Mouse (Mus musculus) lung, embryonic 15.5 days (tissue): ENCODE results near the gene Cbx3. TPM values are rescaled to one million over a fixed set of nuclear protein-coding genes. Genes with fewer than 3 reads are reported as not detected.
"Not testable (repeated sequence)": the region's sequence is repeated elsewhere in the genome, so short reads cannot be mapped to it uniquely, and the experiment has no call there.

Experiments
- ATAC-seq: fragments of 200-750 bp; cut with Nextera tagmentation; 2 replicates; pipeline ENCODE4 v1.8.0; 2017; ENCODE audit warnings: moderate number of reproducible peaks, borderline replicate concordance; ENCODE audit not compliant: low FRiP score, low TSS enrichment; ENCODE audit errors: extremely low read depth
- H3K27ac ChIP-seq: fragments of 300-500 bp; sonication (generic); 2 replicates; pipeline ENCODE4 v1.5.1; 2015; ENCODE audit warnings: moderate library complexity, mild to moderate bottlenecking, inconsistent platforms
- H3K27me3 ChIP-seq: fragments of 300-500 bp; sonication (generic); 2 replicates; pipeline ENCODE4 v1.6.1; 2015; ENCODE audit warnings: inconsistent platforms
- H3K36me3 ChIP-seq: fragments of 300-500 bp; sonication (generic); 2 replicates; pipeline ENCODE4 v1.6.1; 2015; ENCODE audit warnings: inconsistent platforms
- H3K4me1 ChIP-seq: fragments of 300-500 bp; sonication (generic); 2 replicates; pipeline ENCODE4 v1.6.1; 2015; ENCODE audit warnings: inconsistent platforms
- H3K4me2 ChIP-seq: fragments of 300-500 bp; sonication (generic); 2 replicates; pipeline ENCODE4 v1.6.1; 2015; ENCODE audit warnings: inconsistent platforms, mild to moderate bottlenecking, moderate library complexity
- H3K4me3 ChIP-seq: fragments of 300-500 bp; sonication (generic); 2 replicates; pipeline ENCODE4 v1.5.1; 2015; ENCODE audit warnings: mild to moderate bottlenecking, inconsistent platforms
- H3K9ac ChIP-seq: fragments of 300-500 bp; sonication (generic); 2 replicates; pipeline ENCODE4 v1.6.1; 2015; ENCODE audit warnings: inconsistent platforms
- H3K9me3 ChIP-seq: fragments of 300-500 bp; sonication (generic); 2 replicates; pipeline ENCODE4 v1.6.1; 2016; ENCODE audit warnings: inconsistent platforms
- WGBS: fragments of 180-500 bp; shearing (Covaris S2); methylation state at CpG from one replicate; pipeline ENCODE4 v1.1.7; 2015; 5-methylcytosine and 5-hydroxymethylcytosine counted together
- polyA plus RNA-seq: library from polyadenylated mRNA; unstranded; fragments of >200 nt; fragmentation: Nextera tagmentation; extraction: Ambion mirVana; gene quantifications from 2 replicates; pipeline ENCODE4 v1.2.1, GENCODE M21; 2015

Cbx3 gene
- polyA plus RNA-seq, 1 experiment from 2014 or later: 501 TPM

DNA sequence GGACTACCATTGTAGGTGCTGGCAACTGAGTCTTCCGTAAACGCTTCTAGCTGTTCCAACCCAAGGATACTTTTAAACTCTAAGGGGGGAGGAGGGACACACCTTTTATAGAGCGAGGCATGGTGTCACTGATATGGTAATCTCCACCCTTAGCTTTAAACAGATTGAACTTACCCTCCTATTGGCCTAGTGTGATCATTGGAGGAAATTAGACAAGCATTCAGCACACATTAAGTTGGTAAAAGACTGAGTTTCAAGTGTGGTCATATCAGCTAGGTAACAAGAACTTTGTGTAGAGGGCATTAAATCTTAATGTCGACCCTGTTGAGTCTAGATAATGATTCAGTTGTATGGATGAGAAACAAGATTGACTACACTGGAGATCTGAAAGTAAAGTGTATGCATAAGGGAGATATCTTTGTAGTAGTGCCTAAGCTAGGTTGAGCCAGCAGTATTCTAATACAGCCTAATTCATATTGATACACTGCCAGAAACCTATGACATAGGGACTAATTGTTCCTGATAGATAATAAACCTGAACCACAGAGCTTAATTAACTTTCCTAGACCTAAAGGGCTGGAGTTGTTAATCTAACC, 9.1 kb downstream of the Cbx3 start:
- Histone ChIP-seq H3K27ac (no peak overlapping the region), H3K4me1 (no peaks in the 10 kb centered on the region), H3K9me3 (no peaks in the 10 kb centered on the region), H3K36me3 (peaks cover 72% of the 10 kb centered on the region), H3K4me3 (no peak overlapping the region), H3K4me2 (no peak overlapping the region), H3K27me3 (no peaks in the 10 kb centered on the region), H3K9ac (no peak overlapping the region)
- ATAC-seq: no peak
- WGBS: 90% methylated on average over 4 of the region's 4 CpGs

DNA sequence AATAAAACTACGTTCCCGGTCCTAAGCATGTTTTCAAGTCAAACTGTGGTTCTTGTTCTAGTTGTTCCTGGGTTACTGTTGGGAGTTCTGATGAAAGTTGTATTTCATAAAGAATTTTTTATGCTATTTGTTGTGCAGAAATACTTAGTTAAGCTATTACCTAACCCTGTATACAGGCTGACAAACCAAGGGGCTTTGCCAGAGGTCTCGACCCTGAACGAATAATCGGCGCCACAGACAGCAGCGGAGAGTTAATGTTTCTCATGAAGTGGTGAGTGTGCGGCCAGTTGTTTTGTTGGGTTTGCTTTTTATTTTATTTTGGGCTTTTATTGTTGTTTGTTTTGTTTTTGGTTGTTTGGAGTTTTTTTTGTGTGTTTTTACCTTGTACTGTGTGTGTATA, 11.4 kb downstream of the Cbx3 start:
- Histone ChIP-seq H3K4me1 (no peaks in the 10 kb centered on the region), H3K27ac (no peak overlapping the region), H3K4me2 (no peak overlapping the region), H3K4me3 (no peak overlapping the region), H3K27me3 (no peaks in the 10 kb centered on the region), H3K9ac (no peak overlapping the region), H3K9me3 (no peaks in the 10 kb centered on the region), H3K36me3 (peaks cover 56% of the 10 kb centered on the region)
- 89% methylated on average over 8 of the region's 8 CpGs for WGBS
- ATAC-seq: no peak

DNA sequence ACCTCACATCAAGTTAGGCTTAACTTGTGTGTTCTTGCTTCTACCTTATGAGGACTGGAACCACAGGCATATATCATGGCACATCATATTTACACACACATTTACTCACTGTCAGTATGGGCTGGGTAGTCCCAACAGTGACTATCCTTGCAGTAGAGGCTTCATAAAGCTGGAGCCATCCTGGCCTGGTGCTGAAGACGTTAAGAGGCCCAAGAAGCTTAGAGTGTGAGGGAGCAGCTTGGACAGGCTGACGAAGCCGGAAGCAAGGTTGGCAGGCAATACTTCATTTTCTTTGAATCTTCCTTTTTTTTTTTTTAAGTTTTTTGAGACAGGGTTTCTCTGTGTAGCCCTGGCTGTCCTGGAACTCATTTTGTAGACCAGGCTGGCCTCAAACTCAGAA, 13.7 kb downstream of the Cbx3 start:
- ATAC-seq: no peak
- H3K9me3 ChIP-seq: no peaks in the 10 kb centered on the region; the same call in 1 of the 2 replicates
- no peak overlapping the region for H3K4me2 ChIP-seq
- H3K4me3 ChIP-seq: no peak overlapping the region
- H3K36me3 ChIP-seq: peaks cover 42% of the 10 kb centered on the region
- H3K27me3 ChIP-seq: no peaks in the 10 kb centered on the region
- 92% methylated on average over 3 of the region's 3 CpGs for WGBS
- no peaks in the 10 kb centered on the region for H3K4me1 ChIP-seq
- no peak overlapping the region for H3K27ac ChIP-seq
- no peak overlapping the region for H3K9ac ChIP-seq

DNA sequence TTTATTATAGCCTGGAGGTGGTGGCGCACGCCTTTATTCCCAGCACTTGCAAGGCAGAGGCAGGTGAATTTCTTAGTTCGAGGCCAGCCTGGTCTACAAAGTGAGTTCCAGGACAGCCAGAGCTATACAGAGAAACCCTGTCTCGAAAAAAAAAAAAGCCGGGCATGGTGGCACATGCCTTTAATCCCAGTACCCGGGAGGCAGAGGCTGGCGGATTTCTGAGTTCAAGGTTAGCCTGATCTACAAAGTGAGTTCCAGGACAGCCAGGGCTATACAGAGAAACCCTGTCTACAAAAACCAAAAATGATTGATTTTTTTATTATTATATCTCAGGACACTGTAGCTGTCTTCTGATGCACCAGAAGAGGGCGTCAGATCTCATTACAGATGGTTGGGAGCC, 14.4 kb downstream of the Cbx3 start:
- not testable (repeated sequence) for H3K9me3 ChIP-seq, H3K4me3 ChIP-seq, ATAC-seq, H3K4me1 ChIP-seq, H3K9ac ChIP-seq, H3K27ac ChIP-seq, H3K27me3 ChIP-seq, H3K4me2 ChIP-seq
- peaks cover 35% of the 10 kb centered on the region for H3K36me3 ChIP-seq
- WGBS: 89% methylated on average over 8 of the region's 8 CpGs

DNA sequence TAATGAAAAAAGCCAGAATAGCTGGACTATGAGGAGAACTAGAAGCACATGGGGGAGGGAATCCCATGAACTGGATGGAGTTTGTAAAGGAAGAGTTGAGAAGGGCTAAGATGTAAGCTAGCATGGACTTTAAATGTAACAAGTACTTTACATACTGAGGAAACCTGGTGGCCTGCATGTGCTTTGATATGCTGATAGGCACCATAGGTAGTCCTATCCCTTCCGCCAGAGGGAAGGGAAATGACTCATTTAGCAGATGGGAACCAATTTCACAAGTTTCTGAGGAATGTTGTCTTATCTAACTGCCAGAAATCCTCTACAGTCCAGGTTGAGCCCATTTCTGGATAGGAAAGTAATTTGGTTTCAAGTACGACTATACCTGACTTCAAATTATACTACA, 15.5 kb downstream of the Cbx3 start:
- WGBS: 47% methylated on average over 2 of the region's 2 CpGs
- no peak for ATAC-seq
- no peak overlapping the region for H3K27ac ChIP-seq

DNA sequence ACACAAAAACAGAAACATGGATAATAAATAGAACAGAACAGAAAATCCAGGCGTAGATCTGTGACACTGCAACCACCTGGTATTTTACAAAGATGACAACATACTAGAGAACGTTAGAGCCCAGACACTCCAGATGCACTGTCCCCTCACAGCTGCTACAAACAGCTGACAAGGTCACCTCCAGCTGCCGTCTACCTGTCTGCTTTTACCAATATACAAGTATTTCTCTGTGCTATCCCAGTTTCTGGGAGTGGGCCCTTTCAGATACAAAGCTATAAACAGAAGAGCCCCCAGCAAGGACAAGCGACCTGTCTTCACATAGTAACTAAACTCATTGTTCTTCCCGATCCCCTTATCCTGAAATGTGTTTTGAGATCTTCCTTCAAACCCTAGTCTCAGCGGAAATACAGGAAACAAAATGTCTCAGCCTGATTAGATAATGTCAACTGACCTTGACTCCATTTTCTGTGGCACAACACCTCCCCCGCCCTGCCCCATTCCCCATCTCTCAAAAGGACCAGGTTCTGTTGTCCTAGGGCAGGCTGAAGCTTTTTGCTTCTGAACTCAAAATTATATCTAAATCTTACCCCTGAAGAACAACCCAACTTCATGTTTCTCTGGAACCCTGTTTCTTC, 16.0 kb downstream of the Cbx3 start:
- Histone ChIP-seq H3K9me3 (no peaks in the 10 kb centered on the region; the same call in 1 of the 2 replicates), H3K4me1 (no peaks in the 10 kb centered on the region)

More for the DNA sequence above, 15.5 kb downstream of the Cbx3 start:
- peaks cover 25% of the 10 kb centered on the region for H3K36me3 ChIP-seq
- no peaks in the 10 kb centered on the region; the same call in 1 of the 2 replicates for H3K9me3 ChIP-seq
- no peak overlapping the region for H3K4me3 ChIP-seq
- no peaks in the 10 kb centered on the region for H3K4me1 ChIP-seq
- no peaks in the 10 kb centered on the region for H3K27me3 ChIP-seq
- H3K4me2 ChIP-seq: no peak overlapping the region
- no peak overlapping the region for H3K9ac ChIP-seq

DNA sequence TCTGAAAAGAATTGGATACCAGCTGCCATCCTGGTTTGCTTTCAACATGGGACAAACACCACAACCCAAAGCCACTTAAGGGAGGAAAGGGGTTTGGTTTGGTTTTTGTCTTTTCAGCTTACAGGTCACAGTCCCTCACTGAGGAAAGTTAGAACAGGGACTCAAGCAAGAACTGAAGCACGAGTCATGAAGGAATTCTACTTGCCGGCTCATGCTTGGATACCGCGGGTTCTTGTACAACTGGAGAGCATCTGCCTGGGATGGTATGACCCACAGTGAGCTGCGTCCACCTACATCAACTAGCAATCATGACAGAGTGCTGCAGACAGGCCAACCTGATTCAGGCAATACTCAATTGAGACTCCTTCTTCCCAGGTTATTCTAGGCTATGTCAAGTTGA, 16.6 kb downstream of the Cbx3 start:
- peaks cover 14% of the 10 kb centered on the region for H3K36me3 ChIP-seq
- WGBS: 88% methylated on average over 5 of the region's 5 CpGs
- no peaks in the 10 kb centered on the region for H3K27me3 ChIP-seq
- H3K4me3 ChIP-seq: no peak overlapping the region
- no peak overlapping the region for H3K27ac ChIP-seq
- no peaks in the 10 kb centered on the region; the same call in 1 of the 2 replicates for H3K9me3 ChIP-seq
- H3K4me2 ChIP-seq: no peak overlapping the region
- no peak overlapping the region for H3K9ac ChIP-seq
- H3K4me1 ChIP-seq: no peaks in the 10 kb centered on the region
- no peak for ATAC-seq

More for the DNA sequence above, 16.0 kb downstream of the Cbx3 start:
- no peak for ATAC-seq
- H3K4me2 ChIP-seq: no peak overlapping the region
- no peak overlapping the region for H3K27ac ChIP-seq
- no peaks in the 10 kb centered on the region for H3K27me3 ChIP-seq
- H3K9ac ChIP-seq: no peak overlapping the region
- no peak overlapping the region for H3K4me3 ChIP-seq
- 38% methylated on average over 7 of the region's 7 CpGs for WGBS
- H3K36me3 ChIP-seq: peaks cover 20% of the 10 kb centered on the region

DNA sequence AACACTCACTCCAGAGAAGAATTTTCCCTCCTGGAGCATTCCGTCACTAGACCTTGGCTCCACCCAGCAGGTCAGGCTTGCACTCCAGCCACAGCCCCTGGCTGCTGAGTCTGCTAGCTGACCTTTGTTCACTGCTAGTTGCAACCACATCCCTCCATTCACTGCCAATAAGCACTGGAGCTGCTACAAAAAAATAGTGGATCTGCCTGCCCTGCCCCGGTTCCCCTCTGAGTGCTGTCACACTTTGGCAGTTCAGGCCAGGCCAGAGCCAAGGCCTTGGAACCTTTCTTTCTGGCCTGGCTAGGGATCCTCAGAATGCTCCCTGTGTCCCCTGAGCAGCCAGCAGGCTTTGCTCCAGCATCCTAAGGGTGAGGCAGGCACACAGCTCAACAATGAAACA, 19.6 kb downstream of the Cbx3 start:
- Histone ChIP-seq H3K9ac (no peak overlapping the region), H3K27ac (no peak overlapping the region), H3K27me3 (no peaks in the 10 kb centered on the region), H3K4me2 (no peak overlapping the region), H3K36me3 (no peaks in the 10 kb centered on the region), H3K9me3 (no peaks in the 10 kb centered on the region; the same call in 1 of the 2 replicates), H3K4me3 (no peak overlapping the region), H3K4me1 (no peaks in the 10 kb centered on the region)
- WGBS: 52% methylated on average over 2 of the region's 2 CpGs
- ATAC-seq: no peak

DNA sequence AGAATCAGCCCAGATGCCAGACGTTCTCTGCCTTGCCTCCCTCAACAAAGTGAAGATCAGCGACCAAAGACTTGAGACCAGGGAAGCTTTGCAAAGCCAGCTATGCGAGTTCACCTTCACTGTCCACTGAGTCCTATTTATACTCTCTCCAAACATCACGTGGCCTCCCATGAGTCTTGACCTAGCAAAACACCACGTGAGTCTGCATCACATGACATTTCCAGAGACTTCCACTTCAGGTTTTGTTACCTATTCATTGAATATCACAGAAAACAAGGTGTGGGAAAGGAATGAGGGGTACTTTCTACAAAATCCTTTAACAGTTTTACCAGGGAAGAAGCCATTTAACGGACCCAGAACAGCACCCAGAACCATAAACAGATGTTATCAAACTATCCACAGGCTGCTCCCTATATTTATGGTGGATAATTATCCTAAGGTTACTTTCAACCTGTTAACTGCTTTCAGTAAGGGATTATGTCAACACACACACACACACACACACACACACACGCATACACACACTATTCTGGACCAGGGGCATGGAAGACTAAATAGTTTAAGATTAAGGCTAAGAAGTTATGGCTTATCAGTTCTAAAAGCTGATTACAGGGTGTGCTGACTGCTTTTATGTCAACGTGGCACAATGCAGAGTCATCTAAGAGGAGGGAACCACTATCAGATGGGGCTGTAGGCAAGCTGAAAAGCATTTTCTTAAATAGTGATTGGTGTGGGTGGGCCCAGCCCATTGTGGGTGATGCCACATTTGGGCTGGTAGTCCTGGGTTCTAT, 27.4 kb downstream of the Cbx3 start:
- 58% methylated on average over 8 of the region's 8 CpGs for WGBS
- no peak for ATAC-seq
- H3K4me1 ChIP-seq: no peaks in the 10 kb centered on the region
- no peaks in the 10 kb centered on the region for H3K27me3 ChIP-seq
- H3K4me2 ChIP-seq: no peak overlapping the region
- H3K9ac ChIP-seq: no peak overlapping the region
- H3K27ac ChIP-seq: no peak overlapping the region
- H3K4me3 ChIP-seq: no peak overlapping the region
- H3K9me3 ChIP-seq: no peaks in the 10 kb centered on the region
- H3K36me3 ChIP-seq: no peaks in the 10 kb centered on the region

DNA sequence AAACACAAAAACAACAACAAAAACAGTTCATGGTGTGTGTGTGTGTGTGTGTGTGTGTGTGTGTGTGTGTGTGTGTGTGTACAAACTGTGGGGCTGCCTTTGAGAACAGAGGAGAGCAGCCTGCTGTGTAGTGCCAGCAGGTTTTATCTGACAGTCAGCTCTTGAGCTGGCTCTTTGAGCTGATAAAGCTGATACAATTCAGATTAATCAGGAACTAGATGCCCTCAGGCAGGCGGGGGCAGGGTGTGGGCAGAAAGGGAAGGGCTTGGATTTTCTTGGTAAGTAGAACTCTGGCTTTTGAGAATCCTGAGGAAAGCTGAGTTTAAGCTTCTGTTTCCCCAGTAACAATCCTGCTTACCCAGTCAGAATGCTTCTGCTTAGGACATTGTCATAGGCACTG, 35.5 kb downstream of the Cbx3 start:
- H3K9me3 ChIP-seq: no peaks in the 10 kb centered on the region
- H3K36me3 ChIP-seq: no peaks in the 10 kb centered on the region
- no peak overlapping the region for H3K27ac ChIP-seq
- no peak overlapping the region for H3K9ac ChIP-seq
- 27% methylated on average over 1 of the region's 1 CpGs for WGBS
- no peak for ATAC-seq
- no peaks in the 10 kb centered on the region for H3K4me1 ChIP-seq
- H3K27me3 ChIP-seq: no peaks in the 10 kb centered on the region
- no peak overlapping the region for H3K4me3 ChIP-seq
- H3K4me2 ChIP-seq: no peak overlapping the region

DNA sequence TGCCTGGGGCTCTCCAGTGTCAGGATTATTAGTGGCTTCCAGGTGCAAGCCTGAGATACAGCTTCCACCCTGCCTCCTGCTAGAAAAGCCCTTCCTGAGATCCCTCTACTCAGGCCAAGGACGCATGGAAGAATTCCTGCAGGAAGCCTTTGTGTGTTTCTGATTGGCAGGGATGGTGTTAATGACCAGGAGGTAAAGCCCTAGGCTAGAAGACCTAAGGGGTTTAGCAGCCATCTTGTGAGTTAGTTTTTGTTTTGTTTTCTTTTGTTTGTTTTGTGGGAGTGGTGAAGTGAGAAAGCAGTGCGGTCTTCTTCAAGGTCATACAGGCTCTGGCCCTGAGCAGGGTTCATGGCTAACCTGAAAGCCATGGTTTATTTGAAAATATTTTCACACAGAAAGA, 37.4 kb downstream of the Cbx3 start:
- no peak for ATAC-seq
- Histone ChIP-seq H3K9me3 (no peaks in the 10 kb centered on the region), H3K4me2 (no peak overlapping the region), H3K27ac (no peak overlapping the region), H3K4me3 (no peak overlapping the region), H3K9ac (no peak overlapping the region), H3K27me3 (no peaks in the 10 kb centered on the region), H3K4me1 (no peaks in the 10 kb centered on the region), H3K36me3 (no peaks in the 10 kb centered on the region)
- WGBS: 76% methylated on average over 2 of the region's 2 CpGs
